25 mouse cellular contexts compared by ENCODE assay signal in genomic region chr10:13653326-13653725, GRCm38 (mm10).
DNase-seq lines count a peak whose midpoint lies in the region; ATAC-seq lines count a peak whose summit lies in the region.
"Had no signal": no experiment of that assay in that cellular context is flagged by ENCODE, and none has a peak within 500 bp of the region (broad histone marks: within the 10 kb centered on the region; RNA-seq: fewer than 3 reads in every experiment).

No protein-coding gene starts in this region.

- no peak overlapping the region for H3K4me3 ChIP-seq in midbrain, embryonic 11.5 days (ENCODE audit: low read depth, low read length)
- no peak overlapping the region for H3K4me3 ChIP-seq in midbrain, embryonic 15.5 days
- H3K4me3 ChIP-seq in neural tube, embryonic 14.5 days (ENCODE audit: low read depth, low read length) = no peak overlapping the region
- H3K4me3 ChIP-seq: forebrain, embryonic 10.5 days; gastrocnemius, adult 2 months; heart, adult 2 months; heart, embryonic 10.5 days; heart, embryonic 13.5 days had no signal

- H3K27ac ChIP-seq in midbrain, embryonic 11.5 days (ENCODE audit: low read depth, low read length) = no peak overlapping the region
- no peak overlapping the region for H3K27ac ChIP-seq in midbrain, embryonic 15.5 days
- H3K27ac ChIP-seq in neural tube, embryonic 14.5 days (ENCODE audit: low read depth, low read length) = no peak overlapping the region
- H3K27ac ChIP-seq: forebrain, embryonic 10.5 days; gastrocnemius, adult 2 months; heart, adult 2 months; heart, embryonic 10.5 days; heart, embryonic 13.5 days; hindbrain, embryonic 14.5 days; hindbrain, postnatal 0 days had no signal

- no peak overlapping the region for H3K9ac ChIP-seq in midbrain, embryonic 11.5 days (ENCODE audit: low read length)
- no peak overlapping the region for H3K9ac ChIP-seq in midbrain, embryonic 15.5 days
- no peak overlapping the region for H3K9ac ChIP-seq in neural tube, embryonic 14.5 days (replicated peaks; ENCODE audit: low read depth, low read length)
- H3K9ac ChIP-seq: heart, embryonic 13.5 days; hindbrain, embryonic 14.5 days had no signal

- no peaks in the 10 kb centered on the region for H3K36me3 ChIP-seq in midbrain, embryonic 11.5 days (ENCODE audit: control insufficient read depth, insufficient read depth, low read length)
- no peaks in the 10 kb centered on the region for H3K36me3 ChIP-seq in midbrain, embryonic 15.5 days (replicated peaks)
- no peaks in the 10 kb centered on the region for H3K36me3 ChIP-seq in neural tube, embryonic 14.5 days (ENCODE audit: control insufficient read depth, insufficient read depth, low read length)
- H3K36me3 ChIP-seq: forebrain, embryonic 10.5 days; heart, embryonic 10.5 days had no signal

- no peaks in the 10 kb centered on the region for H3K9me3 ChIP-seq in midbrain, embryonic 11.5 days (ENCODE audit: control insufficient read depth, low read length)
- H3K9me3 ChIP-seq in midbrain, embryonic 15.5 days = no peaks in the 10 kb centered on the region
- no peaks in the 10 kb centered on the region for H3K9me3 ChIP-seq in neural tube, embryonic 14.5 days (ENCODE audit: control insufficient read depth, low read length)
- H3K9me3 ChIP-seq: forebrain, embryonic 10.5 days; heart, embryonic 10.5 days; heart, embryonic 13.5 days had no signal

- H3K4me1 ChIP-seq in midbrain, embryonic 11.5 days (ENCODE audit: control insufficient read depth, insufficient read depth, low read length) = no peaks in the 10 kb centered on the region
- H3K4me1 ChIP-seq in midbrain, embryonic 15.5 days = no peaks in the 10 kb centered on the region
- H3K4me1 ChIP-seq in neural tube, embryonic 14.5 days (ENCODE audit: control insufficient read depth, insufficient read depth, low read length) = no peaks in the 10 kb centered on the region
- H3K4me1 ChIP-seq: forebrain, embryonic 10.5 days; heart, embryonic 10.5 days; heart, embryonic 13.5 days had no signal

- WGBS in midbrain, embryonic 11.5 days = 94% methylated on average over 7 of the region's 7 CpGs
- 86% methylated on average over 7 of the region's 7 CpGs for WGBS in midbrain, embryonic 15.5 days
- WGBS in neural tube, embryonic 14.5 days = 54% methylated on average over 7 of the region's 7 CpGs

- peak; percentile 81 for ATAC-seq in frontal cortex, adult (ENCODE audit: low TSS enrichment)
- ATAC-seq in midbrain, embryonic 11.5 days (ENCODE audit: low FRiP score) = no peak
- ATAC-seq in midbrain, embryonic 15.5 days (replicated peaks) = no peak
- peak; percentile 71; the same call in 1 of the 2 replicates for ATAC-seq in neural tube, embryonic 14.5 days (ENCODE audit: low read depth)
- ATAC-seq: CD4-positive, CD25-positive, alpha-beta regulatory T cell, adult 4 months; forebrain, embryonic 14.5 days; hindbrain, postnatal 0 days; inflammation-experienced regulatory T-cells, adult 6 months had no signal

- H3K4me2 ChIP-seq in midbrain, embryonic 11.5 days = no peak overlapping the region
- no peak overlapping the region for H3K4me2 ChIP-seq in midbrain, embryonic 15.5 days
- no peak overlapping the region for H3K4me2 ChIP-seq in neural tube, embryonic 14.5 days (ENCODE audit: low read depth, low read length)
- H3K4me2 ChIP-seq: heart, embryonic 13.5 days; hindbrain, embryonic 14.5 days had no signal

- DNase-seq in frontal cortex, postnatal 14 days (ENCODE audit: low spot score in 2 of 2) = no peak
- DNase-seq in midbrain, embryonic 11.5 days (ENCODE audit: low spot score, missing footprints) = peak; percentile 51
- DNase-seq in brain, adult 2 months (ENCODE audit: low read depth, low spot score) = peak; percentile 37
- DNase-seq in cerebellum, adult 11 months = no peak
- DNase-seq: adrenal gland, adult 2 months; adrenal gland, postnatal 14 days; cerebellum, adult 18-20 months; cerebellum, adult 9-10 months; cerebellum, postnatal 14 days; gastrocnemius, adult 2 months; gastrocnemius, postnatal 14 days; heart, adult 2 months; heart, postnatal 14 days; heart, postnatal 4 days had no signal

- H3K27me3 ChIP-seq in midbrain, embryonic 11.5 days (ENCODE audit: control insufficient read depth, insufficient read depth, low read length) = no peaks in the 10 kb centered on the region
- no peaks in the 10 kb centered on the region for H3K27me3 ChIP-seq in midbrain, embryonic 15.5 days (replicated peaks)
- no peaks in the 10 kb centered on the region for H3K27me3 ChIP-seq in neural tube, embryonic 14.5 days (ENCODE audit: control insufficient read depth, insufficient read depth, low read length)
- H3K27me3 ChIP-seq: heart, embryonic 13.5 days had no signal

Comparison
In these comparisons a context has a peak if more than half of its experiments do, and no peak if none do; other contexts are left out.
1. ATAC-seq: peak in frontal cortex, adult (single experiment) and neural tube, embryonic 14.5 days (single experiment); none in midbrain, embryonic 11.5 days (single experiment) and midbrain, embryonic 15.5 days (single experiment).
2. DNase-seq: peak in midbrain, embryonic 11.5 days (single experiment) and brain, adult 2 months (single experiment); none in frontal cortex, postnatal 14 days (0 of 2) and cerebellum, adult 11 months (single experiment).